Mouse (Mus musculus) intestine, postnatal 0 days (tissue): ENCODE measurements around the gene Tulp2. TPM values are rescaled to one million over a fixed set of nuclear protein-coding genes. Genes with fewer than 3 reads are reported as not detected.
"Not testable (repeated sequence)": the region's sequence is repeated elsewhere in the genome, so short reads cannot be mapped to it uniquely, and the experiment has no call there.

Experiments
- ATAC-seq: fragments of 200-750 bp; cut with Nextera tagmentation; 2 replicates; pipeline ENCODE4 v1.8.0; 2017; ENCODE audit warnings: mild to moderate bottlenecking, moderate TSS enrichment, moderate library complexity
- H3K27ac ChIP-seq: fragments of 300-500 bp; sonication (generic); 2 replicates; pipeline ENCODE4 v1.5.1; 2014; ENCODE audit warnings: mild to moderate bottlenecking, low read depth, low read length, moderate library complexity
- H3K27me3 ChIP-seq: fragments of 300-500 bp; sonication (generic); replicated peaks from 2 replicates; pipeline ENCODE4 v1.6.1; 2014; ENCODE audit warnings: low read length, mixed read lengths; ENCODE audit not compliant: control insufficient read depth, insufficient read depth
- H3K36me3 ChIP-seq: fragments of 300-500 bp; sonication (generic); 2 replicates; pipeline ENCODE4 v1.6.1; 2014; ENCODE audit warnings: mild to moderate bottlenecking, moderate library complexity; ENCODE audit not compliant: control insufficient read depth, insufficient read depth
- H3K4me1 ChIP-seq: fragments of 300-500 bp; sonication (generic); replicated peaks from 2 replicates; pipeline ENCODE4 v1.6.1; 2014; ENCODE audit warnings: antibody characterized with exemption, low read length, mixed read lengths; ENCODE audit not compliant: control insufficient read depth, insufficient read depth
- H3K4me2 ChIP-seq: fragments of 300-500 bp; sonication (generic); replicated peaks from 2 replicates; pipeline ENCODE4 v1.6.1; 2014; ENCODE audit warnings: low read depth, mild to moderate bottlenecking, moderate library complexity
- H3K4me3 ChIP-seq: fragments of 300-500 bp; sonication (generic); 2 replicates; pipeline ENCODE4 v1.5.1; 2014; ENCODE audit warnings: low read depth, low read length
- H3K9ac ChIP-seq: fragments of 300-500 bp; sonication (generic); 2 replicates; pipeline ENCODE4 v1.6.1; 2014; ENCODE audit warnings: mild to moderate bottlenecking, low read depth, low read length
- H3K9me3 ChIP-seq: fragments of 300-500 bp; sonication (generic); 2 replicates; pipeline ENCODE4 v1.6.1; 2016; ENCODE audit warnings: mixed run types; ENCODE audit not compliant: control insufficient read depth
- CTCF ChIP-seq: sonication (generic); IDR thresholded peaks from 2 replicates; pipeline ENCODE4 v1.5.1; 2016; ENCODE audit warnings: low read depth, mild to moderate bottlenecking, control low read depth, antibody characterized with exemption, moderate library complexity
- WGBS: fragments of 180-500 bp; shearing (Covaris S2); extraction: QIAGEN DNeasy Blood & Tissue Kit; methylation state at CpG from one replicate; pipeline ENCODE4 v1.1.7; 2014; 5-methylcytosine and 5-hydroxymethylcytosine counted together
- polyA plus RNA-seq: library from polyadenylated mRNA; unstranded; fragments of >200 nt; fragmentation: Nextera tagmentation; extraction: Ambion mirVana; gene quantifications from 2 replicates; pipeline ENCODE4 v1.2.1, GENCODE M21; 2015

The Tulp2 gene
- polyA plus RNA-seq, 1 experiment from 2014 or later, result 0.78 TPM

- peak; percentile 65 for TF ChIP-seq CTCF
- ATAC-seq, result no peak
- peaks cover 8% of the 10 kb centered on the region; the same call in 1 of the 2 replicates for H3K36me3 ChIP-seq
- peak overlapping the region; percentile 61 for H3K4me3 ChIP-seq
- H3K4me2 ChIP-seq, result peak overlapping the region; percentile 73
- H3K9ac ChIP-seq, result peak overlapping the region; percentile 77
- WGBS, result 21% methylated on average over 7 of the region's 7 CpGs
- peak overlapping the region; percentile 80 for H3K27ac ChIP-seq
- no peaks in the 10 kb centered on the region for H3K9me3 ChIP-seq
- no peaks in the 10 kb centered on the region for H3K27me3 ChIP-seq
- H3K4me1 ChIP-seq, result peaks cover 8% of the 10 kb centered on the region
These were observed 44.9 kb downstream of the Tulp2 start for GRCm38 (mm10) chr7:45526474-45527120.

- not testable (repeated sequence) for H3K27ac ChIP-seq, H3K9me3 ChIP-seq, H3K27me3 ChIP-seq, H3K4me2 ChIP-seq, ATAC-seq, H3K36me3 ChIP-seq, H3K4me3 ChIP-seq, H3K9ac ChIP-seq, H3K4me1 ChIP-seq
- 92% methylated on average over 6 of the region's 6 CpGs for WGBS
These were observed 45.5 kb downstream of the Tulp2 start for GRCm38 (mm10) chr7:45527169-45527568.

GRCm38 (mm10) chr7:45529461-45529860 lies 47.8 kb downstream of the Tulp2 start:
- TF ChIP-seq CTCF, result no peak
- 20% methylated on average over 6 of the region's 6 CpGs for WGBS
- Histone ChIP-seq H3K36me3 (no peaks in the 10 kb centered on the region), H3K4me3 (no peak overlapping the region), H3K9ac (no peak overlapping the region), H3K27ac (no peak overlapping the region), H3K4me2 (no peak overlapping the region), H3K4me1 (peaks cover 5% of the 10 kb centered on the region), H3K27me3 (no peaks in the 10 kb centered on the region), H3K9me3 (no peaks in the 10 kb centered on the region)
- ATAC-seq, result no peak

- Histone ChIP-seq H3K4me1 (no peaks in the 10 kb centered on the region; the same call in 1 of the 2 replicates), H3K27ac (no peak overlapping the region), H3K4me3 (no peak overlapping the region), H3K27me3 (no peaks in the 10 kb centered on the region), H3K4me2 (no peak overlapping the region), H3K9me3 (no peaks in the 10 kb centered on the region), H3K36me3 (no peaks in the 10 kb centered on the region), H3K9ac (no peak overlapping the region)
- no peak for ATAC-seq
- 31% methylated on average over 2 of the region's 2 CpGs for WGBS
- TF ChIP-seq CTCF, result no peak
These were observed 49.0 kb downstream of the Tulp2 start for GRCm38 (mm10) chr7:45530643-45531042.

GRCm38 (mm10) chr7:45535676-45536075 lies 54.0 kb downstream of the Tulp2 start:
- no peak overlapping the region for H3K4me2 ChIP-seq
- H3K27ac ChIP-seq, result no peak overlapping the region
- no peaks in the 10 kb centered on the region for H3K9me3 ChIP-seq
- H3K4me3 ChIP-seq, result no peak overlapping the region
- no peaks in the 10 kb centered on the region for H3K36me3 ChIP-seq
- H3K4me1 ChIP-seq, result no peaks in the 10 kb centered on the region
- WGBS, result 88% methylated on average over 1 of the region's 1 CpGs
- H3K27me3 ChIP-seq, result no peaks in the 10 kb centered on the region
- H3K9ac ChIP-seq, result no peak overlapping the region
- no peak for ATAC-seq
- TF ChIP-seq CTCF, result 0 out of 2 replicates have a peak, but pooled peaks have one; percentile 18

- Histone ChIP-seq H3K4me3 (peak overlapping the region; percentile 49; the same call in 1 of the 2 replicates), H3K9me3 (no peaks in the 10 kb centered on the region), H3K4me2 (peak overlapping the region; percentile 88), H3K27me3 (no peaks in the 10 kb centered on the region), H3K4me1 (no peaks in the 10 kb centered on the region), H3K36me3 (no peaks in the 10 kb centered on the region), H3K27ac (no peak overlapping the region), H3K9ac (0 out of 2 replicates have a peak overlapping the region, but pooled peaks have one; percentile 48)
- TF ChIP-seq CTCF, result no peak
- WGBS, result 83% methylated on average over 10 of the region's 10 CpGs
- no peak for ATAC-seq
These were observed 55.9 kb downstream of the Tulp2 start for GRCm38 (mm10) chr7:45537602-45538001.
